Mouse (Mus musculus): ENCODE results near the gene Cytl1. TPM values are rescaled to one million over a fixed set of nuclear protein-coding genes. Genes with fewer than 3 reads are reported as not detected.

Cytl1 gene
- total RNA-seq, 2 experiments from 2014 or later, result 9.4 to 9.5 TPM

- DNase-seq, result no peak
Measured at GRCm38 (mm10) chr5:37770870-37771269, 35.6 kb downstream of the Cytl1 start.

- DNase-seq, result no peak
Measured at GRCm38 (mm10) chr5:37774011-37774410, 38.7 kb downstream of the Cytl1 start.

- DNase-seq, result no peak
Measured at GRCm38 (mm10) chr5:37775681-37776080, 40.4 kb downstream of the Cytl1 start.

- DNase-seq, result no peak
Measured at GRCm38 (mm10) chr5:37783306-37783705, 48.0 kb downstream of the Cytl1 start.

- no peak for DNase-seq
Measured at GRCm38 (mm10) chr5:37784847-37785391, 49.6 kb downstream of the Cytl1 start.

Other genes with a start within 250 kb of the Cytl1 start
- under 1 TPM; 0.21 to 0.41 TPM for gene Stk32b, start 18.3 kb upstream of the Cytl1 start, total RNA-seq (2021)
- 1 to 10 TPM; 4.7 to 4.9 TPM for gene Msx1, start 89.1 kb downstream of the Cytl1 start, total RNA-seq (2021)

Measured in heart, postnatal 4 days (tissue).